Mouse (Mus musculus) cerebellum, postnatal 4 days (tissue): ENCODE results near the gene 4921504E06Rik.
A peak's percentile ranks its signal among the peaks of the same experiment; 100 is the strongest.

Experiments
- DNase-seq, 2 experiments: peaks; one replicate each; pipeline ENCODE4 v3.0.0; 2022; ENCODE audit warnings: low spot score in 2 of 2, mixed read lengths in 1 of 2

4921504E06Rik gene

GRCm38 (mm10) chr2:19419686-19420345, 133.9 kb downstream of the 4921504E06Rik start:
- DNase-seq = no peak

- DNase-seq = no peak
Measured at GRCm38 (mm10) chr2:19416066-19416465, 137.6 kb downstream of the 4921504E06Rik start.

- peak in 1 of 2 experiments; percentile 51 for DNase-seq
Measured at GRCm38 (mm10) chr2:19415063-19415521, 138.6 kb downstream of the 4921504E06Rik start.

- peak; percentile 66 to 79 for DNase-seq
Measured at GRCm38 (mm10) chr2:19414222-19414965, 139.3 kb downstream of the 4921504E06Rik start.
